Mouse (Mus musculus): ENCODE measurements at regions not wholly inside any gene's neighbourhood (a gene's known extent, or its start where the extent isn't known, plus 50 kb on each side); places are given as distances from the start of the nearest gene placed in this dataset.

- peak; percentile 77 for DNase-seq (ENCODE audit: low spot score)
These were observed 206.8 kb downstream of the Etnk1 start for GRCm38 (mm10) chr6:143373686-143374273.

- DNase-seq (ENCODE audit: low spot score), result no peak
These were observed 209.1 kb downstream of the Etnk1 start for GRCm38 (mm10) chr6:143375951-143376713.

- DNase-seq (ENCODE audit: low spot score), result no peak
These were observed 210.1 kb downstream of the Etnk1 start for GRCm38 (mm10) chr6:143377121-143377520.

GRCm38 (mm10) chr6:143378126-143378525 is 211.1 kb downstream of the Etnk1 start:
- no peak for DNase-seq (ENCODE audit: low spot score)

GRCm38 (mm10) chr6:143380490-143380889 is 213.5 kb downstream of the Etnk1 start:
- DNase-seq (ENCODE audit: low spot score), result no peak

GRCm38 (mm10) chr6:143386597-143387450 is 219.8 kb downstream of the Etnk1 start:
- no peak for DNase-seq (ENCODE audit: low spot score)

- no peak for DNase-seq (ENCODE audit: low spot score)
These were observed 226.7 kb downstream of the Etnk1 start for GRCm38 (mm10) chr6:143393543-143394207.

- no peak for DNase-seq (ENCODE audit: low spot score)
These were observed 227.4 kb downstream of the Etnk1 start for GRCm38 (mm10) chr6:143394377-143394776.

- DNase-seq (ENCODE audit: low spot score), result peak; percentile 41
These were observed 234.4 kb downstream of the Etnk1 start for GRCm38 (mm10) chr6:143401436-143401835.

- no peak for DNase-seq (ENCODE audit: low spot score)
These were observed 234.9 kb downstream of the Etnk1 start for GRCm38 (mm10) chr6:143401921-143402320.

GRCm38 (mm10) chr6:143402766-143403165 is 235.7 kb downstream of the Etnk1 start:
- no peak for DNase-seq (ENCODE audit: low spot score)

GRCm38 (mm10) chr6:143404521-143404920 is 237.5 kb downstream of the Etnk1 start:
- DNase-seq (ENCODE audit: low spot score), result no peak

- DNase-seq (ENCODE audit: low spot score), result no peak
These were observed 245.0 kb downstream of the Etnk1 start for GRCm38 (mm10) chr6:143412056-143412455.

GRCm38 (mm10) chr6:143412721-143413120 is 245.7 kb downstream of the Etnk1 start:
- no peak for DNase-seq (ENCODE audit: low spot score)

- DNase-seq (ENCODE audit: low spot score), result no peak
These were observed 247.8 kb downstream of the Etnk1 start for GRCm38 (mm10) chr6:143414590-143415382.

- no peak for DNase-seq (ENCODE audit: low spot score)
These were observed 248.4 kb downstream of the Etnk1 start for GRCm38 (mm10) chr6:143415383-143415778.

- no peak for DNase-seq (ENCODE audit: low spot score)
These were observed 252.9 kb downstream of the Etnk1 start for GRCm38 (mm10) chr6:143419872-143420271.

GRCm38 (mm10) chr6:143423026-143423425 is 256.0 kb downstream of the Etnk1 start:
- DNase-seq (ENCODE audit: low spot score), result no peak

- DNase-seq (ENCODE audit: low spot score), result peak; percentile 37
These were observed 258.3 kb downstream of the Etnk1 start for GRCm38 (mm10) chr6:143425182-143425829.

GRCm38 (mm10) chr6:143431896-143432450 is 265.0 kb downstream of the Etnk1 start:
- no peak for DNase-seq (ENCODE audit: low spot score)
